ENCODE assay signal across 22 mouse cellular contexts in the genomic region with DNA sequence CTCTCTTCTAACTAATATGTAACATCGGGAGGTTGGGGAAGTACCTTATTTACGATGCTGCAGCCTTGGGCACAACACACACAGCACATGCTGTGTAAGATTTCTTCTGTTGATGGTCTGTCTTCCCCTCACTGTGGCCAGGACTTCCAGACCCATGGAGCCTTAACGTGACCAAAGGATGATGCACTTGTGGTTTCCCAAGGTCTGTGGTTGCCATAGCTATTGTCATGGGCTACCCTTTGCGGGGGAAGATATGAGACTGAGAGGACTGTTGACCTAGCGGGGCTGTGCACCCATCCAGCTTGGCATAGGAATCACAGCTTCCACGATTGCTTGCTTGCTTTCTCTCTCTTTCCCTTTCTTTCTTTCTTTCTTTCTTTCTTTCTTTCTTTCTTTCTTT. TPM values are rescaled to one million over a fixed set of nuclear protein-coding genes. Genes with fewer than 3 reads are reported as not detected.
DNase-seq lines count a peak whose midpoint lies in the region; ATAC-seq and TF ChIP-seq lines count a peak whose summit lies in the region.
"Had no signal": no experiment of that assay in that cellular context is flagged by ENCODE, and none has a peak within 500 bp of the region (broad histone marks: within the 10 kb centered on the region; RNA-seq: fewer than 3 reads in every experiment).

No protein-coding gene starts in this region.

- no peak overlapping the region for H3K4me2 ChIP-seq in forebrain, embryonic 13.5 days
- H3K4me2 ChIP-seq in forebrain, embryonic 11.5 days (ENCODE audit: low read depth, low read length, severe bottlenecking): no peak overlapping the region
- H3K4me2 ChIP-seq in hindbrain, embryonic 15.5 days: peak overlapping the region; percentile 18; the same call in 1 of the 2 replicates
- no peak overlapping the region; the same call in 1 of the 2 replicates for H3K4me2 ChIP-seq in midbrain, embryonic 16.5 days (ENCODE audit: low read length)
- no peak overlapping the region for H3K4me2 ChIP-seq in stomach, postnatal 0 days (replicated peaks; ENCODE audit: low read depth)

- H3K36me3 ChIP-seq in forebrain, embryonic 13.5 days (ENCODE audit: poor library complexity, severe bottlenecking): peaks cover 17% of the 10 kb centered on the region
- no peaks in the 10 kb centered on the region for H3K36me3 ChIP-seq in forebrain, embryonic 11.5 days (ENCODE audit: control insufficient read depth, insufficient read depth, low read length)
- no peaks in the 10 kb centered on the region for H3K36me3 ChIP-seq in hindbrain, embryonic 15.5 days
- no peaks in the 10 kb centered on the region for H3K36me3 ChIP-seq in midbrain, embryonic 16.5 days (ENCODE audit: control insufficient read depth, insufficient read depth, low read length)
- no peaks in the 10 kb centered on the region for H3K36me3 ChIP-seq in stomach, postnatal 0 days (ENCODE audit: control insufficient read depth, insufficient read depth, low read length)
- H3K36me3 ChIP-seq: embryonic facial prominence, embryonic 13.5 days; heart, embryonic 15.5 days; kidney, embryonic 15.5 days; limb, embryonic 12.5 days; stomach, embryonic 15.5 days had no signal

- no peak overlapping the region for H3K4me3 ChIP-seq in forebrain, embryonic 13.5 days
- no peak overlapping the region for H3K4me3 ChIP-seq in forebrain, embryonic 11.5 days (ENCODE audit: low read depth, low read length)
- no peak overlapping the region for H3K4me3 ChIP-seq in hindbrain, embryonic 15.5 days
- H3K4me3 ChIP-seq in midbrain, embryonic 16.5 days (ENCODE audit: low read depth, low read length): no peak overlapping the region
- no peak overlapping the region for H3K4me3 ChIP-seq in stomach, postnatal 0 days (ENCODE audit: low read depth, low read length)

- no peak overlapping the region for H3K9ac ChIP-seq in forebrain, embryonic 13.5 days
- H3K9ac ChIP-seq in forebrain, embryonic 11.5 days (ENCODE audit: low read length): no peak overlapping the region
- no peak overlapping the region for H3K9ac ChIP-seq in hindbrain, embryonic 15.5 days
- H3K9ac ChIP-seq in midbrain, embryonic 16.5 days (ENCODE audit: low read depth, low read length): no peak overlapping the region
- no peak overlapping the region for H3K9ac ChIP-seq in stomach, postnatal 0 days (ENCODE audit: low read length)

- H3K27ac ChIP-seq in forebrain, embryonic 13.5 days: peak overlapping the region; percentile 61
- no peak overlapping the region for H3K27ac ChIP-seq in forebrain, embryonic 11.5 days (ENCODE audit: low read depth, low read length)
- peak overlapping the region; percentile 62 for H3K27ac ChIP-seq in hindbrain, embryonic 15.5 days (replicated peaks)
- peak overlapping the region; percentile 69 for H3K27ac ChIP-seq in midbrain, embryonic 16.5 days (ENCODE audit: low read length)
- no peak overlapping the region for H3K27ac ChIP-seq in stomach, postnatal 0 days (replicated peaks)
- H3K27ac ChIP-seq: heart, embryonic 15.5 days; liver, embryonic 12.5 days; stomach, embryonic 15.5 days had no signal

- WGBS in forebrain, embryonic 13.5 days: 76% methylated on average over 6 of the region's 6 CpGs
- 86% methylated on average over 6 of the region's 6 CpGs for WGBS in forebrain, embryonic 11.5 days
- WGBS in hindbrain, embryonic 15.5 days: 69% methylated on average over 6 of the region's 6 CpGs
- 80% methylated on average over 6 of the region's 6 CpGs for WGBS in midbrain, embryonic 16.5 days
- WGBS in stomach, postnatal 0 days: 84% methylated on average over 6 of the region's 6 CpGs

- TF ChIP-seq EP300 in stomach, postnatal 0 days (optimal IDR thresholded peaks at IDR 0.05): no peak

- no peak for TF ChIP-seq CTCF in stomach, postnatal 0 days (IDR thresholded peaks at IDR 0.05; ENCODE audit: low read depth)

- no peaks in the 10 kb centered on the region for H3K9me3 ChIP-seq in forebrain, embryonic 13.5 days (replicated peaks)
- no peaks in the 10 kb centered on the region for H3K9me3 ChIP-seq in forebrain, embryonic 11.5 days (ENCODE audit: control insufficient read depth, low read length)
- no peaks in the 10 kb centered on the region for H3K9me3 ChIP-seq in hindbrain, embryonic 15.5 days
- H3K9me3 ChIP-seq in midbrain, embryonic 16.5 days (replicated peaks; ENCODE audit: control insufficient read depth, low read length, poor library complexity, severe bottlenecking): no peaks in the 10 kb centered on the region
- no peaks in the 10 kb centered on the region for H3K9me3 ChIP-seq in stomach, postnatal 0 days (ENCODE audit: control insufficient read depth, low read length)
- H3K9me3 ChIP-seq: embryonic facial prominence, embryonic 13.5 days; heart, embryonic 15.5 days; kidney, embryonic 15.5 days; limb, embryonic 12.5 days; liver, embryonic 12.5 days; neural tube, embryonic 12.5 days; stomach, embryonic 15.5 days had no signal

- ATAC-seq in forebrain, embryonic 13.5 days: no peak
- no peak for ATAC-seq in forebrain, embryonic 11.5 days (replicated peaks; ENCODE audit: low FRiP score)
- ATAC-seq in hindbrain, embryonic 15.5 days (ENCODE audit: low FRiP score, low read depth): no peak
- ATAC-seq in midbrain, embryonic 16.5 days: no peak
- no peak for ATAC-seq in stomach, postnatal 0 days (ENCODE audit: low FRiP score, low TSS enrichment)
- ATAC-seq: intestine, postnatal 0 days; liver, embryonic 12.5 days had no signal

- DNase-seq in forebrain, embryonic 11.5 days (ENCODE audit: low spot score): no peak
- peak; percentile 18 for DNase-seq in A20 (ENCODE audit: low read depth, low spot score)
- no peak for DNase-seq in urinary bladder, postnatal 25 days (ENCODE audit: low spot score)
- DNase-seq in adrenal gland, adult 18-20 months (ENCODE audit: low spot score in 2 of 2): no peak
- DNase-seq in stomach, postnatal 0 days (ENCODE audit: low spot score): no peak
- DNase-seq: adrenal gland, adult 2 months; gastrocnemius, postnatal 25 days; heart, postnatal 4 days; lung, adult 2 months; lung, postnatal 36 days; right cerebral cortex, postnatal 14 days had no signal

- peaks cover 40% of the 10 kb centered on the region for H3K4me1 ChIP-seq in forebrain, embryonic 13.5 days
- peaks cover 14% of the 10 kb centered on the region for H3K4me1 ChIP-seq in forebrain, embryonic 11.5 days (replicated peaks; ENCODE audit: control insufficient read depth, insufficient read depth, low read length)
- H3K4me1 ChIP-seq in hindbrain, embryonic 15.5 days (replicated peaks): peaks cover 35% of the 10 kb centered on the region
- peaks cover 29% of the 10 kb centered on the region for H3K4me1 ChIP-seq in midbrain, embryonic 16.5 days (ENCODE audit: control insufficient read depth, insufficient read depth, low read length)
- peaks cover 3% of the 10 kb centered on the region; the same call in 1 of the 2 replicates for H3K4me1 ChIP-seq in stomach, postnatal 0 days (replicated peaks; ENCODE audit: control insufficient read depth, insufficient read depth)

- H3K27me3 ChIP-seq in forebrain, embryonic 13.5 days: no peaks in the 10 kb centered on the region
- H3K27me3 ChIP-seq in forebrain, embryonic 11.5 days (ENCODE audit: control insufficient read depth, insufficient read depth, low read length): no peaks in the 10 kb centered on the region
- no peaks in the 10 kb centered on the region for H3K27me3 ChIP-seq in hindbrain, embryonic 15.5 days
- H3K27me3 ChIP-seq in midbrain, embryonic 16.5 days (ENCODE audit: control insufficient read depth, insufficient read depth, low read depth, low read length): no peaks in the 10 kb centered on the region
- H3K27me3 ChIP-seq in stomach, postnatal 0 days (ENCODE audit: control insufficient read depth, insufficient read depth, low read length): no peaks in the 10 kb centered on the region
- H3K27me3 ChIP-seq: neural tube, embryonic 12.5 days had no signal

RNA-seq across cellular contexts. Expression of gene Lrp8, which starts 1.3 kb away (rescaled TPM):
- 37.2 and 42.6 TPM in 2 replicates for polyA plus RNA-seq in forebrain, embryonic 13.5 days (2015; fragmentation: Nextera tagmentation; extraction: Ambion mirVana)
- 33.9 and 36.6 TPM in 2 replicates for polyA plus RNA-seq in forebrain, embryonic 11.5 days (2014; fragmentation: Nextera tagmentation; extraction: Ambion mirVana)
- 60.2 and 60.6 TPM in 2 replicates for polyA plus RNA-seq in hindbrain, embryonic 15.5 days (2015; fragmentation: Nextera tagmentation; extraction: Ambion mirVana)
- 44.4 and 56.0 TPM in 2 replicates for polyA plus RNA-seq in midbrain, embryonic 16.5 days (2015; fragmentation: Nextera tagmentation; extraction: Ambion mirVana)
- 10 to 100 TPM in 1 of 2 experiments, 1 to 10 TPM in 1; 6.9 to 13.1 TPM for total RNA-seq in adrenal gland, adult 18-20 months (2021)
- polyA plus RNA-seq in stomach, postnatal 0 days (2015; fragmentation: Nextera tagmentation; extraction: Ambion mirVana): 0.85 and 1.3 TPM in 2 replicates

Comparison
In these comparisons a context has a peak if more than half of its experiments do, and no peak if none do; other contexts are left out.
1. H3K27ac ChIP-seq: peak in forebrain, embryonic 13.5 days (single experiment), hindbrain, embryonic 15.5 days (single experiment) and midbrain, embryonic 16.5 days (single experiment); none in forebrain, embryonic 11.5 days (single experiment) and stomach, postnatal 0 days (single experiment).
2. RNA of gene Lrp8, which starts 1.3 kb away (polyA plus RNA-seq): 60.2 to 60.6 TPM in hindbrain, embryonic 15.5 days, 44.4 to 56.0 TPM in midbrain, embryonic 16.5 days, 37.2 to 42.6 TPM in forebrain, embryonic 13.5 days and 33.9 to 36.6 TPM in forebrain, embryonic 11.5 days; 0.85 to 1.3 TPM in stomach, postnatal 0 days; every median in the first group is over 10 times any median in the second.